Mouse (Mus musculus) monocyte, adult 2 months (primary cell): ENCODE data around the gene Tmed10.

ENCODE experiments used
- DNase-seq, 2 experiments: peaks; one replicate each; pipeline ENCODE4 v3.0.0; 2022; ENCODE audit warnings: low spot score in 2 of 2, low read depth in 1 of 2

The Tmed10 gene

GRCm38 (mm10) chr12:85374561-85375272 lies at the start of gene Tmed10:
Gene Tmed10, minus strand, starts transcription at chr12:85374847.
- peak; percentile 66 to 78 for DNase-seq

GRCm38 (mm10) chr12:85423236-85423635 lies 48.6 kb upstream of the Tmed10 start:
- DNase-seq: no peak

- no peak for DNase-seq
These were observed 47.9 kb upstream of the Tmed10 start for GRCm38 (mm10) chr12:85422536-85422935.

- DNase-seq: no peak
These were observed 46.3 kb upstream of the Tmed10 start for GRCm38 (mm10) chr12:85420945-85421344.

GRCm38 (mm10) chr12:85417845-85418244 lies 43.2 kb upstream of the Tmed10 start:
- peak in 1 of 2 experiments; percentile 39 for DNase-seq

GRCm38 (mm10) chr12:85416298-85416697 lies 41.7 kb upstream of the Tmed10 start:
- no peak for DNase-seq

GRCm38 (mm10) chr12:85415876-85416275 lies 41.2 kb upstream of the Tmed10 start:
- DNase-seq: no peak

- no peak for DNase-seq
These were observed 36.5 kb upstream of the Tmed10 start for GRCm38 (mm10) chr12:85411136-85411535.

GRCm38 (mm10) chr12:85397960-85398272 lies 23.3 kb upstream of the Tmed10 start:
- no peak for DNase-seq

- DNase-seq: peak in 1 of 2 experiments; percentile 41
These were observed 22.7 kb upstream of the Tmed10 start for GRCm38 (mm10) chr12:85397063-85397959.

GRCm38 (mm10) chr12:85393981-85394380 lies 19.3 kb upstream of the Tmed10 start:
- DNase-seq: no peak

- DNase-seq: no peak
These were observed 18.9 kb upstream of the Tmed10 start for GRCm38 (mm10) chr12:85393526-85393925.

- DNase-seq: no peak
These were observed 16.5 kb upstream of the Tmed10 start for GRCm38 (mm10) chr12:85391148-85391547.

- no peak for DNase-seq
These were observed 14.8 kb upstream of the Tmed10 start for GRCm38 (mm10) chr12:85389204-85390185.

- no peak for DNase-seq
These were observed 11.3 kb upstream of the Tmed10 start for GRCm38 (mm10) chr12:85385995-85386375.

GRCm38 (mm10) chr12:85385329-85385994 lies 10.8 kb upstream of the Tmed10 start:
- peak; percentile 66 to 68 for DNase-seq

- DNase-seq: no peak
These were observed 8.4 kb upstream of the Tmed10 start for GRCm38 (mm10) chr12:85382761-85383680.

GRCm38 (mm10) chr12:85381570-85381969 lies 6.9 kb upstream of the Tmed10 start:
- no peak for DNase-seq

GRCm38 (mm10) chr12:85380942-85381341 lies 6.3 kb upstream of the Tmed10 start:
- DNase-seq: no peak

GRCm38 (mm10) chr12:85380308-85380707 lies 5.7 kb upstream of the Tmed10 start:
- no peak for DNase-seq
